21 mouse cellular contexts compared by ENCODE assay signal in the genomic region with DNA sequence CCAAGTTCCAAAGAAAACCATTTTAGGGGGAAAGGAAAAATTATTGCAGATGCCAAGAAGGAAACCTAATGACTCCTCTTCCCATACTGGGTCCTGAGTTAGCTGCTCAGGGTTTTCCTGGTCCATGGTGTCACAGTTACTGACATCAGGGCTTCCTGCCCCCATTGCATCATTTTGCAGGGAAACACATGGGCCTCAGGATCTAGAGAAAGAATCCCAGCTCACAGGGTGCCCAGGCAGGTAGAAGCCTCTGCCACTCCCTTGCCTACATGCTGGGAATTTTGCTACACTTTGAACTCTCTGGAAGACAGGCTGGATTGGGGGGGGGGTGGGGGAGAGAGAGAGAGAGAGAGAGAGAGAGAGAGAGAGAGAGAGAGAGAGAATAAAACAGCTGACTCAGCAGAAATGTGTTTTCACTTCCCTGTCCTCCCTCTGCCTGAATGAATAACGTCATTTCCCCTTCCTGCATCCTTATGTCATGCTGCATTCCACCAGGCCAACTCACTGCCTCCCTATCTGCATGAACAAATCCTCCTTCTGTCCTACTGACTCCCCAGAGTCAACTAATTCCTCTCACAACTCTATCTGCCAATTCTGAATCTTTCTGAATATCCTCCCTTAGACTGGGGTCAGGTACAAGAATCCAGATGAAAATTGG. TPM values are rescaled to one million over a fixed set of nuclear protein-coding genes. Genes with fewer than 3 reads are reported as not detected.
DNase-seq lines count a peak whose midpoint lies in the region; ATAC-seq lines count a peak whose summit lies in the region.
"Had no signal": no experiment of that assay in that cellular context is flagged by ENCODE, and none has a peak within 500 bp of the region (broad histone marks: within the 10 kb centered on the region; RNA-seq: fewer than 3 reads in every experiment).

No protein-coding gene starts in this region.

- peak; percentile 8 for DNase-seq in layer of hippocampus, adult 9-11 months
- DNase-seq in layer of hippocampus, postnatal 10 days (ENCODE audit: low spot score in 2 of 2), result no peak
- peak; percentile 9 to 12 for DNase-seq in B cell, adult 2 months
- peak; percentile 22 for DNase-seq in Muller cell, postnatal 12 days (ENCODE audit: inconsistent ontology term)
- DNase-seq in ovary, adult 18-20 months (ENCODE audit: low spot score), result no peak
- DNase-seq in right cerebral cortex, postnatal 25 days, result no peak
- DNase-seq in adrenal gland, adult 8-10 months, result no peak
- DNase-seq: cerebellum, adult 11 months; cerebellum, adult 9-11 months; gastrocnemius, postnatal 25 days; kidney, adult 2 months; kidney, postnatal 36 days; spleen, adult 18-20 months; thymus, postnatal 25 days had no signal

- peak; percentile 73 for ATAC-seq in megakaryocyte progenitor cell, adult 5-6 weeks (replicated peaks; ENCODE audit: poor library complexity)
- ATAC-seq: forebrain, embryonic 16.5 days had no signal

RNA-seq across cellular contexts. Expression of gene Il20, which starts 7.2 kb away (rescaled TPM):
- total RNA-seq in layer of hippocampus, postnatal 10 days (2021), result not detected
- total RNA-seq in megakaryocyte progenitor cell, adult 5-6 weeks (2015), result not detected in 2 replicates
- not detected in 2 replicates for total RNA-seq in megakaryocyte progenitor cell, adult 5-6 weeks (2017)
- not detected for total RNA-seq in adrenal gland, adult 8-10 months (2022)
- total RNA-seq: adrenal gland, postnatal 4 days; gastrocnemius, postnatal 25 days; heart, postnatal 10 days; layer of hippocampus, adult 8-10 months; left cerebral cortex, adult 18-20 months; left cerebral cortex, postnatal 36 days had no signal

RNA-seq across cellular contexts. Expression of gene Il19, which starts 21.5 kb away (rescaled TPM):
- not detected for total RNA-seq in layer of hippocampus, postnatal 10 days (2021)
- 0.61 TPM in 1 of 2 replicates, not detected in the other for total RNA-seq in megakaryocyte progenitor cell, adult 5-6 weeks (2015)
- total RNA-seq in megakaryocyte progenitor cell, adult 5-6 weeks (2017), result not detected in 2 replicates
- not detected for total RNA-seq in adrenal gland, adult 8-10 months (2022)
- total RNA-seq: adrenal gland, postnatal 4 days; gastrocnemius, postnatal 25 days; heart, postnatal 10 days; layer of hippocampus, adult 8-10 months; left cerebral cortex, adult 18-20 months; left cerebral cortex, postnatal 36 days had no signal

RNA-seq across cellular contexts. Expression of gene Il24, which starts 31.2 kb away (rescaled TPM):
- total RNA-seq in layer of hippocampus, postnatal 10 days (2021), result not detected
- total RNA-seq in megakaryocyte progenitor cell, adult 5-6 weeks (2015), result not detected in 2 replicates
- total RNA-seq in megakaryocyte progenitor cell, adult 5-6 weeks (2017), result not detected in 2 replicates
- not detected for total RNA-seq in adrenal gland, adult 8-10 months (2022)
- total RNA-seq: adrenal gland, postnatal 4 days; gastrocnemius, postnatal 25 days; heart, postnatal 10 days; layer of hippocampus, adult 8-10 months; left cerebral cortex, adult 18-20 months; left cerebral cortex, postnatal 36 days had no signal

RNA-seq across cellular contexts. Expression of gene Fcmr, which starts 53.0 kb away (rescaled TPM):
- total RNA-seq in layer of hippocampus, postnatal 10 days (2021), result not detected
- total RNA-seq in megakaryocyte progenitor cell, adult 5-6 weeks (2015), result not detected in 2 replicates
- not detected in 2 replicates for total RNA-seq in megakaryocyte progenitor cell, adult 5-6 weeks (2017)
- total RNA-seq in adrenal gland, adult 8-10 months (2022), result 1 to 10 TPM in 1 of 4 experiments, under 1 TPM in 3; 0.70 to 1.0 (median 0.77) TPM
- total RNA-seq: gastrocnemius, postnatal 25 days; layer of hippocampus, adult 8-10 months; left cerebral cortex, adult 18-20 months had no signal

Comparison
In these comparisons a context has a peak if more than half of its experiments do, and no peak if none do; other contexts are left out.
1. DNase-seq: peak in layer of hippocampus, adult 9-11 months (single experiment), B cell, adult 2 months (2 of 2) and Muller cell, postnatal 12 days (single experiment); none in layer of hippocampus, postnatal 10 days (0 of 2), ovary, adult 18-20 months (single experiment), right cerebral cortex, postnatal 25 days (single experiment) and adrenal gland, adult 8-10 months (single experiment).